Mouse (Mus musculus): Measurements from ENCODE around the gene Fam208a. TPM values are rescaled to one million over a fixed set of nuclear protein-coding genes. Genes with fewer than 3 reads are reported as not detected.

The Fam208a gene
- polyA plus RNA-seq, 1 experiment from 2014 or later = 10.1 TPM

- Histone ChIP-seq H3K36me3 (ENCODE audit: inconsistent target) (peaks cover 34% of the 10 kb centered on the region), H3K27ac (no peak overlapping the region), H3K4me3 (ENCODE audit: inconsistent target) (no peak overlapping the region), H3K79me2 (ENCODE audit: inconsistent target) (peaks cover 12% of the 10 kb centered on the region; the same call in 1 of the 2 replicates)
Observed at GRCm38 (mm10) chr14:27440921-27441320, 12.3 kb downstream of the Fam208a start.

GRCm38 (mm10) chr14:27444851-27445281 is 16.2 kb downstream of the Fam208a start:
- H3K4me3 ChIP-seq (ENCODE audit: inconsistent target) = no peak overlapping the region
- no peak overlapping the region for H3K27ac ChIP-seq
- WGBS (ENCODE audit: missing documents) = 100% methylated on average over 2 of the region's 2 CpGs
- H3K79me2 ChIP-seq (ENCODE audit: inconsistent target) = no peaks in the 10 kb centered on the region
- peaks cover 64% of the 10 kb centered on the region for H3K36me3 ChIP-seq (ENCODE audit: inconsistent target)

- 93% methylated on average over 4 of the region's 4 CpGs for WGBS (ENCODE audit: missing documents)
- no peaks in the 10 kb centered on the region for H3K79me2 ChIP-seq (ENCODE audit: inconsistent target)
- no peak overlapping the region for H3K4me3 ChIP-seq (ENCODE audit: inconsistent target)
- no peak overlapping the region for H3K27ac ChIP-seq
- H3K36me3 ChIP-seq (ENCODE audit: inconsistent target) = peaks cover 61% of the 10 kb centered on the region
Observed at GRCm38 (mm10) chr14:27446963-27447362, 18.3 kb downstream of the Fam208a start.

- Histone ChIP-seq H3K36me3 (ENCODE audit: inconsistent target) (peaks cover 32% of the 10 kb centered on the region; the same call in 1 of the 2 replicates), H3K4me3 (ENCODE audit: inconsistent target) (no peak overlapping the region), H3K79me2 (ENCODE audit: inconsistent target) (no peaks in the 10 kb centered on the region), H3K27ac (no peak overlapping the region)
- WGBS (ENCODE audit: missing documents) = 90% methylated on average over 5 of the region's 5 CpGs
Observed at GRCm38 (mm10) chr14:27491399-27491798, 62.8 kb downstream of the Fam208a start.

GRCm38 (mm10) chr14:27493516-27493915 is 64.9 kb downstream of the Fam208a start:
- Histone ChIP-seq H3K79me2 (ENCODE audit: inconsistent target) (no peaks in the 10 kb centered on the region), H3K27ac (no peak overlapping the region), H3K36me3 (ENCODE audit: inconsistent target) (peaks cover 23% of the 10 kb centered on the region; the same call in 1 of the 2 replicates), H3K4me3 (ENCODE audit: inconsistent target) (no peak overlapping the region)
- 98% methylated on average over 4 of the region's 4 CpGs for WGBS (ENCODE audit: missing documents)

GRCm38 (mm10) chr14:27501096-27501495 is 72.5 kb downstream of the Fam208a start:
- Histone ChIP-seq H3K27ac (no peak overlapping the region), H3K36me3 (ENCODE audit: inconsistent target) (no peaks in the 10 kb centered on the region), H3K79me2 (ENCODE audit: inconsistent target) (no peaks in the 10 kb centered on the region), H3K4me3 (ENCODE audit: inconsistent target) (no peak overlapping the region)
- 100% methylated on average over 4 of the region's 4 CpGs for WGBS (ENCODE audit: missing documents)

- H3K4me3 ChIP-seq (ENCODE audit: inconsistent target) = peak within 1 kb of the TSS; percentile 65
- H3K27ac ChIP-seq = no peak within 1 kb of the TSS
- no peaks in the 10 kb centered on the region for H3K79me2 ChIP-seq (ENCODE audit: inconsistent target)
- no peaks in the 10 kb centered on the region for H3K36me3 ChIP-seq (ENCODE audit: inconsistent target)
- 1% methylated on average over 46 of the region's 51 CpGs for WGBS (ENCODE audit: missing documents)
Observed at GRCm38 (mm10) chr14:27507894-27508643, 79.4 kb downstream of the Fam208a start, which contains the start of gene Ccdc66. Gene Ccdc66 (minus strand): TSS chr14:27508460.

GRCm38 (mm10) chr14:27508644-27509301 is 80.1 kb downstream of the Fam208a start:
- Histone ChIP-seq H3K4me3 (ENCODE audit: inconsistent target) (peak overlapping the region; percentile 65), H3K79me2 (ENCODE audit: inconsistent target) (no peaks in the 10 kb centered on the region), H3K27ac (no peak overlapping the region), H3K36me3 (ENCODE audit: inconsistent target) (no peaks in the 10 kb centered on the region)
- 45% methylated on average over 15 of the region's 15 CpGs for WGBS (ENCODE audit: missing documents)

- H3K27ac ChIP-seq = no peak overlapping the region
- H3K4me3 ChIP-seq (ENCODE audit: inconsistent target) = no peak overlapping the region
- no peaks in the 10 kb centered on the region for H3K79me2 ChIP-seq (ENCODE audit: inconsistent target)
- H3K36me3 ChIP-seq (ENCODE audit: inconsistent target) = no peaks in the 10 kb centered on the region
Observed at GRCm38 (mm10) chr14:27524541-27524940, 95.9 kb downstream of the Fam208a start.

Other genes starting within 250 kb of the Fam208a start
- gene Ccdc66, start 79.6 kb downstream of the Fam208a start, polyA plus RNA-seq (2018) = 4.7 to 13.2 TPM (median 5.3 TPM) in 3 replicates
- not detected in 3 replicates for gene Erc2, start 193.6 kb downstream of the Fam208a start, polyA plus RNA-seq (2018)